9 mouse cellular contexts compared by ENCODE assay signal in genomic region chr11:96261323-96261890, GRCm38 (mm10). TPM values are rescaled to one million over a fixed set of nuclear protein-coding genes. Genes with fewer than 3 reads are reported as not detected.
DNase-seq lines count a peak whose midpoint lies in the region; ATAC-seq and TF ChIP-seq lines count a peak whose summit lies in the region.
"Had no signal": no experiment of that assay in that cellular context is flagged by ENCODE, and none has a peak within 500 bp of the region (broad histone marks: within the 10 kb centered on the region; RNA-seq: fewer than 3 reads in every experiment).

No protein-coding gene starts in this region.

- H3K4me3 ChIP-seq in forebrain, embryonic 10.5 days = no peak overlapping the region
- no peak overlapping the region for H3K4me3 ChIP-seq in forebrain, embryonic 12.5 days (replicated peaks)
- no peak overlapping the region for H3K4me3 ChIP-seq in lung, embryonic 14.5 days (ENCODE audit: low read depth, low read length)
- no peak overlapping the region for H3K4me3 ChIP-seq in testis, adult 2 months (ENCODE audit: control insufficient read depth, low read depth, low read length)
- H3K4me3 ChIP-seq: liver, embryonic 15.5 days had no signal

- 1% methylated on average over 24 of the region's 24 CpGs for WGBS in forebrain, embryonic 10.5 days
- under 1% methylated on average over 24 of the region's 24 CpGs for WGBS in forebrain, embryonic 12.5 days
- WGBS in lung, embryonic 14.5 days = 2% methylated on average over 24 of the region's 24 CpGs

- H3K4me2 ChIP-seq in forebrain, embryonic 12.5 days = no peak overlapping the region
- no peak overlapping the region for H3K4me2 ChIP-seq in lung, embryonic 14.5 days
- H3K4me2 ChIP-seq: liver, embryonic 15.5 days had no signal

- TF ChIP-seq POLR2A in testis, adult 2 months (IDR thresholded peaks at IDR 0.05; ENCODE audit: control insufficient read depth, low read depth, low read length) = no peak

- H3K27ac ChIP-seq in forebrain, embryonic 10.5 days = no peak overlapping the region
- no peak overlapping the region for H3K27ac ChIP-seq in forebrain, embryonic 12.5 days
- no peak overlapping the region for H3K27ac ChIP-seq in lung, embryonic 14.5 days (ENCODE audit: low read depth)
- H3K27ac ChIP-seq in testis, adult 2 months (ENCODE audit: control insufficient read depth, insufficient read depth, low read depth, low read length) = no peak overlapping the region
- H3K27ac ChIP-seq: liver, embryonic 15.5 days had no signal

- no peaks in the 10 kb centered on the region for H3K9me3 ChIP-seq in forebrain, embryonic 10.5 days
- H3K9me3 ChIP-seq in forebrain, embryonic 12.5 days = no peaks in the 10 kb centered on the region
- H3K9me3 ChIP-seq in lung, embryonic 14.5 days (ENCODE audit: low read depth, low read length) = no peaks in the 10 kb centered on the region
- H3K9me3 ChIP-seq: liver, embryonic 15.5 days had no signal

- TF ChIP-seq CTCF in lung, embryonic 14.5 days (IDR thresholded peaks at IDR 0.05; ENCODE audit: low read depth) = peak; percentile 89
- TF ChIP-seq CTCF in testis, adult 2 months (IDR thresholded peaks at IDR 0.05; ENCODE audit: control insufficient read depth, insufficient read depth, insufficient replicate concordance, low read depth, low read length) = peak; percentile 81; the same call in 1 of the 2 replicates

- no peaks in the 10 kb centered on the region for H3K36me3 ChIP-seq in forebrain, embryonic 10.5 days (replicated peaks)
- no peaks in the 10 kb centered on the region for H3K36me3 ChIP-seq in forebrain, embryonic 12.5 days (replicated peaks)
- H3K36me3 ChIP-seq in lung, embryonic 14.5 days (ENCODE audit: insufficient read depth) = no peaks in the 10 kb centered on the region
- H3K36me3 ChIP-seq in testis, adult 2 months (ENCODE audit: control insufficient read depth, insufficient read depth, low read length) = no peaks in the 10 kb centered on the region
- H3K36me3 ChIP-seq: liver, embryonic 15.5 days had no signal

- H3K4me1 ChIP-seq in forebrain, embryonic 10.5 days = no peaks in the 10 kb centered on the region
- H3K4me1 ChIP-seq in forebrain, embryonic 12.5 days = no peaks in the 10 kb centered on the region
- no peaks in the 10 kb centered on the region for H3K4me1 ChIP-seq in lung, embryonic 14.5 days (ENCODE audit: insufficient read depth)
- H3K4me1 ChIP-seq in testis, adult 2 months (ENCODE audit: control insufficient read depth, insufficient read depth, low read length) = peaks cover 8% of the 10 kb centered on the region
- H3K4me1 ChIP-seq: liver, embryonic 15.5 days had no signal

- peak; percentile 83 for DNase-seq in forebrain, embryonic 10.5 days (ENCODE audit: extremely low spot score, low spot score)
- peak; percentile 60 for DNase-seq in urinary bladder, adult 2 months (ENCODE audit: low spot score)
- no peak for DNase-seq in urinary bladder, postnatal 10 days (ENCODE audit: low spot score)
- peak; percentile 90 for DNase-seq in lung, embryonic 14.5 days
- DNase-seq in right cerebral cortex, postnatal 36 days (ENCODE audit: low spot score in 2 of 2) = no peak

- no peak overlapping the region for H3K9ac ChIP-seq in forebrain, embryonic 12.5 days
- no peak overlapping the region for H3K9ac ChIP-seq in lung, embryonic 14.5 days
- H3K9ac ChIP-seq: liver, embryonic 15.5 days had no signal

- no peak for ATAC-seq in forebrain, embryonic 12.5 days (ENCODE audit: low FRiP score)
- peak; percentile 65 to 74 for ATAC-seq in hematopoietic stem cell, adult 5-6 weeks (replicated peaks in 1 of 2; ENCODE audit: insufficient read depth in 1 of 2, low FRiP score in 2 of 2, low TSS enrichment in 1 of 2, low read depth in 1 of 2, poor library complexity in 2 of 2, severe bottlenecking in 2 of 2)
- ATAC-seq in lung, embryonic 14.5 days (ENCODE audit: insufficient read depth) = peak; percentile 61

- H3K27me3 ChIP-seq in forebrain, embryonic 10.5 days (ENCODE audit: poor library complexity, severe bottlenecking) = peaks cover 100% of the 10 kb centered on the region
- H3K27me3 ChIP-seq in forebrain, embryonic 12.5 days = peaks cover 100% of the 10 kb centered on the region
- H3K27me3 ChIP-seq in lung, embryonic 14.5 days (ENCODE audit: insufficient read depth, low read length) = peaks cover 99% of the 10 kb centered on the region
- H3K27me3 ChIP-seq in testis, adult 2 months (ENCODE audit: control insufficient read depth, insufficient read depth, low read length) = peaks cover 2% of the 10 kb centered on the region

RNA-seq across cellular contexts. Expression of gene Hoxb9, which starts 9.8 kb away (rescaled TPM):
- not detected in 2 replicates for polyA plus RNA-seq in forebrain, embryonic 10.5 days (2016; fragmentation: Nextera tagmentation; extraction: Ambion mirVana)
- polyA plus RNA-seq in forebrain, embryonic 12.5 days (2016; fragmentation: Nextera tagmentation; extraction: Ambion mirVana) = not detected in 2 replicates
- polyA plus RNA-seq in urinary bladder, adult 2 months (2012; rRNA removed) = 2.7 and 3.2 TPM in 2 replicates
- total RNA-seq in hematopoietic stem cell, adult 5-6 weeks (2017) = 0.30 and 0.44 TPM in 2 replicates
- 0.08 and 0.22 TPM in 2 replicates for polyA plus RNA-seq in lung, embryonic 14.5 days (2014; fragmentation: Nextera tagmentation; extraction: Ambion mirVana)
- 0.36 and 1.0 TPM in 2 replicates for polyA plus RNA-seq in testis, adult 2 months (2012; rRNA removed)
- polyA plus RNA-seq: liver, embryonic 15.5 days had no signal

RNA-seq across cellular contexts. Expression of gene Hoxb8, which starts 20.3 kb away (rescaled TPM):
- not detected in 2 replicates for polyA plus RNA-seq in forebrain, embryonic 10.5 days (2016; fragmentation: Nextera tagmentation; extraction: Ambion mirVana)
- polyA plus RNA-seq in forebrain, embryonic 12.5 days (2016; fragmentation: Nextera tagmentation; extraction: Ambion mirVana) = not detected in 2 replicates
- polyA plus RNA-seq in urinary bladder, adult 2 months (2012; rRNA removed) = 12.0 and 13.4 TPM in 2 replicates
- total RNA-seq in hematopoietic stem cell, adult 5-6 weeks (2017) = not detected in 2 replicates
- polyA plus RNA-seq in lung, embryonic 14.5 days (2014; fragmentation: Nextera tagmentation; extraction: Ambion mirVana) = 0.99 and 1.4 TPM in 2 replicates
- 0.11 and 6.9 TPM in 2 replicates for polyA plus RNA-seq in testis, adult 2 months (2012; rRNA removed)
- polyA plus RNA-seq: liver, embryonic 15.5 days had no signal

RNA-seq across cellular contexts. Expression of gene Hoxb7, which starts 25.0 kb away (rescaled TPM):
- polyA plus RNA-seq in forebrain, embryonic 10.5 days (2016; fragmentation: Nextera tagmentation; extraction: Ambion mirVana) = not detected in 2 replicates
- polyA plus RNA-seq in forebrain, embryonic 12.5 days (2016; fragmentation: Nextera tagmentation; extraction: Ambion mirVana) = not detected in 2 replicates
- 9.5 and 9.6 TPM in 2 replicates for polyA plus RNA-seq in urinary bladder, adult 2 months (2012; rRNA removed)
- total RNA-seq in hematopoietic stem cell, adult 5-6 weeks (2017) = not detected in 2 replicates
- polyA plus RNA-seq in lung, embryonic 14.5 days (2014; fragmentation: Nextera tagmentation; extraction: Ambion mirVana) = 2.1 and 3.5 TPM in 2 replicates
- polyA plus RNA-seq in testis, adult 2 months (2012; rRNA removed) = 1.6 TPM in 1 of 2 replicates, not detected in the other

RNA-seq across cellular contexts. Expression of gene Hoxb6, which starts 30.9 kb away (rescaled TPM):
- polyA plus RNA-seq in forebrain, embryonic 10.5 days (2016; fragmentation: Nextera tagmentation; extraction: Ambion mirVana) = not detected in 2 replicates
- polyA plus RNA-seq in forebrain, embryonic 12.5 days (2016; fragmentation: Nextera tagmentation; extraction: Ambion mirVana) = not detected in 2 replicates
- polyA plus RNA-seq in urinary bladder, adult 2 months (2012; rRNA removed) = 12.9 and 13.7 TPM in 2 replicates
- total RNA-seq in hematopoietic stem cell, adult 5-6 weeks (2017) = 0.38 and 1.2 TPM in 2 replicates
- 19.7 and 24.4 TPM in 2 replicates for polyA plus RNA-seq in lung, embryonic 14.5 days (2014; fragmentation: Nextera tagmentation; extraction: Ambion mirVana)
- polyA plus RNA-seq in testis, adult 2 months (2012; rRNA removed) = 0.15 and 3.4 TPM in 2 replicates

RNA-seq across cellular contexts. Expression of gene Hoxb5, which starts 41.7 kb away (rescaled TPM):
- not detected in 2 replicates for polyA plus RNA-seq in forebrain, embryonic 10.5 days (2016; fragmentation: Nextera tagmentation; extraction: Ambion mirVana)
- polyA plus RNA-seq in forebrain, embryonic 12.5 days (2016; fragmentation: Nextera tagmentation; extraction: Ambion mirVana) = not detected in 2 replicates
- polyA plus RNA-seq in urinary bladder, adult 2 months (2012; rRNA removed) = 5.8 and 7.4 TPM in 2 replicates
- total RNA-seq in hematopoietic stem cell, adult 5-6 weeks (2017) = 0.25 and 1.3 TPM in 2 replicates
- polyA plus RNA-seq in lung, embryonic 14.5 days (2014; fragmentation: Nextera tagmentation; extraction: Ambion mirVana) = 65.9 and 76.1 TPM in 2 replicates
- polyA plus RNA-seq in testis, adult 2 months (2012; rRNA removed) = 0.14 and 0.67 TPM in 2 replicates

Comparison
In these comparisons a context has a peak if more than half of its experiments do, and no peak if none do; other contexts are left out.
1. DNase-seq: peak in forebrain, embryonic 10.5 days (single experiment), urinary bladder, adult 2 months (single experiment) and lung, embryonic 14.5 days (single experiment); none in urinary bladder, postnatal 10 days (single experiment) and right cerebral cortex, postnatal 36 days (0 of 2).